Mouse (Mus musculus): Measurements from ENCODE around the gene Acvr1b. TPM values are rescaled to one million over a fixed set of nuclear protein-coding genes. Genes with fewer than 3 reads are reported as not detected.

Gene Acvr1b
- polyA plus RNA-seq, 1 experiment, result 3.8 TPM

DNA sequence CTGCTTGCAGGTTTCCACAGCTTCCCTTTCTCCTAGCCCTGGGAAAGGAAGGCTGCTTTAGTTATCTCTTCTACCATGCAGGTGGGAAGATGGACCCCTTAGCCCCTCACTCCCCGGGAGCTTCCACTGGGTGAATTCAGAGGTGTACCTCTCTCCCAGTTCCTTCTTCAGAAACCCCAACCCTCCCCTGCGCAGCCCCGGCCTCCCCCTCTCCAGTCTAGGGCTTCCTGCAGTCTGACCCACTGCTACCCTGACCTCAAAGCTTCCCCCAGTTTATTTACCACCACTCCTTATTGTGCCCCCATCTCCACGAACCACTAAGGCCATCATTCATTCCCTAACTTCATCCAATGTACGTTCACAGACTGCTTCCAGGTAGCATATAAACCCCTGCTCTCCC lies 49.7 kb downstream of the Acvr1b start:
- TF ChIP-seq CTCF (IDR thresholded peaks at IDR 0.05; ENCODE audit: control insufficient read depth, insufficient read depth, insufficient read length) (no peak), CEBPB (IDR thresholded peaks at IDR 0.05; ENCODE audit: low read depth) (no peak), MYOD1 (IDR thresholded peaks at IDR 0.05; ENCODE audit: control insufficient read depth, insufficient read length, low read depth) (no peak), MYOG (IDR thresholded peaks at IDR 0.05; ENCODE audit: control insufficient read depth, extremely low read depth, insufficient read length) (no peak), FOSL1 (IDR thresholded peaks at IDR 0.05; ENCODE audit: insufficient read depth, low read length, poor library complexity, severe bottlenecking) (no peak), USF1 (IDR thresholded peaks at IDR 0.05; ENCODE audit: low read depth) (no peak), MAX (IDR thresholded peaks at IDR 0.05) (no peak)
- no peaks in the 10 kb centered on the region for H3K79me2 ChIP-seq (ENCODE audit: control insufficient read depth, insufficient read depth)
- no peak overlapping the region for H3ac ChIP-seq (ENCODE audit: control insufficient read depth, insufficient read length, low read depth)
- no peaks in the 10 kb centered on the region for H3K79me3 ChIP-seq (ENCODE audit: low read depth)
- H3K36me3 ChIP-seq (ENCODE audit: control insufficient read depth, insufficient read depth), result no peaks in the 10 kb centered on the region
- no peaks in the 10 kb centered on the region for H3K27me3 ChIP-seq (ENCODE audit: control insufficient read depth, insufficient read depth, insufficient read length)
- H3K4me3 ChIP-seq (ENCODE audit: insufficient read depth, poor library complexity, severe bottlenecking), result peak overlapping the region; percentile 81

DNA sequence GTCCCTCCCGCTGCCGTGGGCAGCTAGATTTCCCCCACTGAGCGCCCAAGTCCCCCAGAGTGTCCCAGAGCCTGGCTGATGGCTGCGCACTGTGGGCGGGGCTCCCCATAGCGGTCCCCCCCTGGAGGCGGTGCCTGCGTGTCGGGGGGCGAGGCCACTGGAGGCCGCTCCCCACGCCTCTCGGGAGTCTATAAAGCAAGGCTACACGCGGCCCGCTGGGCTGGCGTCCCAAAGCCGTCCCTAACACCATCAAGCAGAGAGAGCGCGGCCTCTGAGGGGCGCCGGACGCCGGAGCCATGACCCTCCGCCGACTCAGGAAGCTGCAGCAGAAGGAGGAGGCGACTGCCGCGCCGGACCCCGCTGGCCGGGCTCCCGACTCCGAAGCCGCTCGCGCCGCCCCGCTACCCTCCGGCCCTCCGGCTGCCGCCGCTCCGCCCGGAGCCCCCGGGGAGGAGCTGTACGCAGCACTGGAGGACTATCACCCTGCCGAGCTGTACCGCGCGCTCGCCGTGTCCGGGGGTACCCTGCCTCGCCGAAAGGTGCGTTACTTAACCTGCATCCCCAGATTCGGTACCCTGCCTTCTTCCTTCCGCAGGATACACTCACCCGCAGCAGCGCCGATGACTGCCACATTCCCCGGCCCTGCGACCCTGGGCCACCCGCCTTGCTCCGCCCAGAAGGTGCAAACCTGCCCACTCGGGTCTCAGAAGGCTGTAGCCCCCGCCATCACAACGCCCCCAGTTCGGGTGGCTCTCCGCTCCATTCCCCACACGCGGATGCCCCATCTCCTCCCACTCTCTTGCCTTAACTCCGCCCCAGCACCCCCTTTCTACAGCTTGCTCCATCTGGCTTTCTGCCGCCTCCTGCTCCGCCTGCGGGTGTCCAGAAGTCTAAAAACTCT lies 50.4 kb downstream of the Acvr1b start, which contains the start of gene Grasp:
Gene Grasp (plus strand): TSS at position 183 of the 901 bp plus-strand sequence.
- H3K4me3 ChIP-seq (ENCODE audit: insufficient read depth, poor library complexity, severe bottlenecking), result peak within 1 kb of the TSS; percentile 81
- peak within 1 kb of the TSS; percentile 93 for H3ac ChIP-seq (ENCODE audit: control insufficient read depth, insufficient read length, low read depth)
- peak; percentile 12 for TF ChIP-seq MAX (IDR thresholded peaks at IDR 0.05)
- TF ChIP-seq MYOD1 (IDR thresholded peaks at IDR 0.05; ENCODE audit: control insufficient read depth, insufficient read length, low read depth), result no peak
- no peaks in the 10 kb centered on the region for H3K79me2 ChIP-seq (ENCODE audit: control insufficient read depth, insufficient read depth)
- H3K27me3 ChIP-seq (ENCODE audit: control insufficient read depth, insufficient read depth, insufficient read length), result no peaks in the 10 kb centered on the region
- no peaks in the 10 kb centered on the region for H3K79me3 ChIP-seq (ENCODE audit: low read depth)
- H3K36me3 ChIP-seq (ENCODE audit: control insufficient read depth, insufficient read depth), result peaks cover under 1% of the 10 kb centered on the region

DNA sequence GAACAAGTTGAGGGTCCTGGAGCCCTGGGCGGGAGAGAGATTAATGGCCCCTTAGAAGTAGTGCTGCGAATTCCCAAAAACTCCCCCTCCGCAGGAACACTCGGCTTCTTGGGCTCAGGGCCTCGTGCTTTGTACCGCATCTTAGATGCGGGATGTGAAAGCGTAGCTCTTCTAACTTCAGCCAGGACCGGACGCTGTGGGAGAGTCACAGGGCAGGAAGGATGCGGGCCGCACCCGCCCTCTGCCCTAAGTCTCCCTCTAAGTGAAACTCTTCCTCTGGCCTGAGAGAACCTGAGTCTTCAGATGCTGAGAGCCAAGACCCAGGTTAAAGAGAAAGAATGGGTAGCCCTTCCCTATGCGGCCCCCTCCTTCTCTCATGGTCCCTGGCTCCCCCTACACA lies 51.1 kb downstream of the Acvr1b start:
- peaks cover 7% of the 10 kb centered on the region for H3K36me3 ChIP-seq (ENCODE audit: control insufficient read depth, insufficient read depth)
- no peak for TF ChIP-seq MAX (IDR thresholded peaks at IDR 0.05)
- no peak for TF ChIP-seq FOSL1 (IDR thresholded peaks at IDR 0.05; ENCODE audit: insufficient read depth, low read length, poor library complexity, severe bottlenecking)
- no peak for TF ChIP-seq CTCF (IDR thresholded peaks at IDR 0.05; ENCODE audit: control insufficient read depth, insufficient read depth, insufficient read length)
- TF ChIP-seq CEBPB (IDR thresholded peaks at IDR 0.05; ENCODE audit: low read depth), result no peak
- no peak for TF ChIP-seq MYOD1 (IDR thresholded peaks at IDR 0.05; ENCODE audit: control insufficient read depth, insufficient read length, low read depth)
- no peak for TF ChIP-seq USF1 (IDR thresholded peaks at IDR 0.05; ENCODE audit: low read depth)
- no peak for TF ChIP-seq MYOG (IDR thresholded peaks at IDR 0.05; ENCODE audit: control insufficient read depth, extremely low read depth, insufficient read length)
- no peaks in the 10 kb centered on the region for H3K79me3 ChIP-seq (ENCODE audit: low read depth)
- no peaks in the 10 kb centered on the region for H3K79me2 ChIP-seq (ENCODE audit: control insufficient read depth, insufficient read depth)
- H3ac ChIP-seq (ENCODE audit: control insufficient read depth, insufficient read length, low read depth), result peak overlapping the region; percentile 93
- no peaks in the 10 kb centered on the region for H3K27me3 ChIP-seq (ENCODE audit: control insufficient read depth, insufficient read depth, insufficient read length)
- peak overlapping the region; percentile 81 for H3K4me3 ChIP-seq (ENCODE audit: insufficient read depth, poor library complexity, severe bottlenecking)

GRCm38 (mm10) chr15:101227971-101228370 lies 54.1 kb downstream of the Acvr1b start:
- Histone ChIP-seq H3K4me3 (ENCODE audit: insufficient read depth, poor library complexity, severe bottlenecking) (no peak overlapping the region), H3K79me2 (ENCODE audit: control insufficient read depth, insufficient read depth) (no peaks in the 10 kb centered on the region), H3K79me3 (ENCODE audit: low read depth) (no peaks in the 10 kb centered on the region), H3K36me3 (ENCODE audit: control insufficient read depth, insufficient read depth) (peaks cover 20% of the 10 kb centered on the region), H3K27me3 (ENCODE audit: control insufficient read depth, insufficient read depth, insufficient read length) (no peaks in the 10 kb centered on the region), H3ac (ENCODE audit: control insufficient read depth, insufficient read length, low read depth) (no peak overlapping the region)
- TF ChIP-seq MAX (IDR thresholded peaks at IDR 0.05) (no peak), CEBPB (IDR thresholded peaks at IDR 0.05; ENCODE audit: low read depth) (no peak), MYOD1 (IDR thresholded peaks at IDR 0.05; ENCODE audit: control insufficient read depth, insufficient read length, low read depth) (no peak), USF1 (IDR thresholded peaks at IDR 0.05; ENCODE audit: low read depth) (no peak), MYOG (IDR thresholded peaks at IDR 0.05; ENCODE audit: control insufficient read depth, extremely low read depth, insufficient read length) (no peak), CTCF (IDR thresholded peaks at IDR 0.05; ENCODE audit: control insufficient read depth, insufficient read depth, insufficient read length) (no peak), FOSL1 (IDR thresholded peaks at IDR 0.05; ENCODE audit: insufficient read depth, low read length, poor library complexity, severe bottlenecking) (no peak)

- Histone ChIP-seq H3K27me3 (ENCODE audit: control insufficient read depth, insufficient read depth, insufficient read length) (no peaks in the 10 kb centered on the region), H3K4me3 (ENCODE audit: insufficient read depth, poor library complexity, severe bottlenecking) (no peak overlapping the region), H3ac (ENCODE audit: control insufficient read depth, insufficient read length, low read depth) (no peak overlapping the region), H3K79me3 (ENCODE audit: low read depth) (no peaks in the 10 kb centered on the region), H3K36me3 (ENCODE audit: control insufficient read depth, insufficient read depth) (peaks cover 20% of the 10 kb centered on the region), H3K79me2 (ENCODE audit: control insufficient read depth, insufficient read depth) (no peaks in the 10 kb centered on the region)
- no peak for TF ChIP-seq USF1 (IDR thresholded peaks at IDR 0.05; ENCODE audit: low read depth)
- no peak for TF ChIP-seq FOSL1 (IDR thresholded peaks at IDR 0.05; ENCODE audit: insufficient read depth, low read length, poor library complexity, severe bottlenecking)
- TF ChIP-seq CEBPB (IDR thresholded peaks at IDR 0.05; ENCODE audit: low read depth), result no peak
- TF ChIP-seq MYOD1 (IDR thresholded peaks at IDR 0.05; ENCODE audit: control insufficient read depth, insufficient read length, low read depth), result no peak
- TF ChIP-seq MYOG (IDR thresholded peaks at IDR 0.05; ENCODE audit: control insufficient read depth, extremely low read depth, insufficient read length), result no peak
- TF ChIP-seq MAX (IDR thresholded peaks at IDR 0.05), result no peak
- no peak for TF ChIP-seq CTCF (IDR thresholded peaks at IDR 0.05; ENCODE audit: control insufficient read depth, insufficient read depth, insufficient read length)
Observed at GRCm38 (mm10) chr15:101228866-101229590, 55.2 kb downstream of the Acvr1b start.

Data from C2C12 (cell line).